Mouse (Mus musculus): ENCODE results near the gene Mrpl14.

DNA sequence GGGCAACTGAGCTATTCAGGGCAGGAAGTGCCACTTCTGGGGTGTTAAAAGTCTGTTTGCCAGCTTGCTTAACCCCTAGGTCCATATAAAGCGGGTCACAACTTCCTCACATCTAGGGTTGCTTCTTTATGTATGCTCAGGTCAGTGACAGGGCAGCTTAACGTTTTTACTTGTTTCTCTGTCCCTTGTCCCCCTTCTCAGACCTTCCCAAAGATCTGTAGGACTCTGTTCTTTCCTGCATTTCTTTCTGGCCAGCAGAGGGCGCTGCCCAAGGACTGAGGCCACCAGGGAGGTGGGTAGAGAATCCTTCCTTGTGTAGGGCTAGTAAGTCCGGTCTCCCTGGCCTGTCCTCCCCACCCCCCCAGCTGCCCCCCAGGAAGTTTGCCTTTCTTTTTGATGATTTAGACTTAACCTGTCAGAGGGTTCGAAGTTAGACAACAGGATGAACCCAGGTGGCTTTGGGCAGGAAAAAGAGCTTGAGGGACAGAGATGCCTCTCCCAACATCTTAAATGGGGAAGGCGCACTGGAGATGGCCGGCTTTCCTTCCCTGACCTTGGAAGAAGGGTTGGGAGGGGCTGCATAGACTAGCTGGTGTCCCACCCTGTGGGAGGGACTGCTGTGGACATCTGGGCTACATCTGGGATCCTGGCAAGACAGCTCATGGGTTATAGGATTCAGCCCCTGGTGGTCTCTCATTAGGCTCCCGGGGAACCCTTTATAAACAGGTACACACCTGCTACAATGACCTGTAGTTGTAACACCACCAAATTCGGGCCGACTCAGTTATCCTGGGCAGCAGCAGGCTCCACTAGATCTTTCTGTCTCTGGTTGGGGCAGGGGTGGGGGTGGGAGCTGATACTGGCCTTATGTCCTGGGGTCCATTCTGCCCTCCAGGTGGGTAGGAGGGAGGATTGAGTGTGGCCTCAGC is 49.5 kb downstream of the Mrpl14 start:
- peak; percentile 65 for TF ChIP-seq CTCF (IDR thresholded peaks at IDR 0.05; ENCODE audit: low read depth, low read length)
- TF ChIP-seq TAL1 (conservative IDR thresholded peaks at IDR 0.05; ENCODE audit: low read depth, low read length), result no peak
- TF ChIP-seq POLR2AphosphoS5 (IDR thresholded peaks at IDR 0.05; ENCODE audit: insufficient replicate concordance, low read depth, low read length), result no peak
- no peak for TF ChIP-seq GATA1 (IDR thresholded peaks at IDR 0.05; ENCODE audit: borderline replicate concordance, low read length)
- no peak for TF ChIP-seq GATA2 (IDR thresholded peaks at IDR 0.05; ENCODE audit: borderline replicate concordance, low read depth, low read length)
